Mouse (Mus musculus): ENCODE measurements around the gene Slc47a2.

Gene Slc47a2

DNA sequence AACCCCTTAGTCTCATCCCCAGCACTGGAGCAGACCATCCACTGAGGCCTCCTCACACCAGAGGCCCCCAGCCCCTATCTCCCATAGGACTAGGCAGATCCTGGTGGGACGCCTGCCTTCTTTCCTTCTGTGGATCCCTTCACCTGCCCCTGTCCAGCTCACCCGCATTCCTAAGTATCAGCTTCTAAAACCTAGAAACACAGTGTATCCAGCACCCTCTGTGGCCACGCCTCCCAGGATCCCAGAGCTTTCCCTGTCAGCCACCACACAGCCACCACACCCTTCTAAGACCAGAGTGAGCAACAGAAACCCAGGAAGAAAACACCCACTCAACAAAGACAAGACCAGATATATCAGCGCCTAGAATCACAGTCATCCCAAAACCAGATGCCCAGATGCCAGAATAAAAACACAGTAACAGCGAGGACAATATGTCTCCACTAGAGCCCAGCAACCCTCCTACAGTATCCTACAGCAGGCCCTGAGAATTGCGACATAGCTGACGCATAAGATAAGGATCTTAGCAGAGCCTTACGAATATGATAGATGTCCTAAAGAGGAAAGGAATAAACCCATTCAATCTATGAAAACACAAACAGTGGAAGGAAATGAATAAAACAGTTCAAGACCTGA, 64.1 kb downstream of the Slc47a2 start:
- DNase-seq: no peak

DNA sequence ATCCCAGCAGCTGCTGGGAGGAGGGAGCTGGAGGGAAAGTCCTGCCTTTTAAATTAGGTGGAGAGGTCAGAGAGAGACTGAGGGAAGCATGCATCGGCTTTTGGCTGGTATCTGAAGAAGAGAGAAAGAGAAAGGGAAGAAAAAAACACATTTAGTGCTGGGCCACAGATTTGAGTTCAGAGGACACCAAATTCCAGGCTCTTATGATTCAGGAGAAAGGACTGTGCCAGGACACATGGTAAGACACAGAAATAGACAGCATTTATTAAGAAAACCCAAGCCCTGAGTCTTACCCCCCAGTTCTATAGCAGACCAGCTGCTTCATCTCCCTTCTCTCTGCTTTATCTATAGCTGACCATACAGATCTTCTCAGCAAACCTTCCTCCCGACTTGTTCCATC, 64.7 kb downstream of the Slc47a2 start:
- DNase-seq: no peak

DNA sequence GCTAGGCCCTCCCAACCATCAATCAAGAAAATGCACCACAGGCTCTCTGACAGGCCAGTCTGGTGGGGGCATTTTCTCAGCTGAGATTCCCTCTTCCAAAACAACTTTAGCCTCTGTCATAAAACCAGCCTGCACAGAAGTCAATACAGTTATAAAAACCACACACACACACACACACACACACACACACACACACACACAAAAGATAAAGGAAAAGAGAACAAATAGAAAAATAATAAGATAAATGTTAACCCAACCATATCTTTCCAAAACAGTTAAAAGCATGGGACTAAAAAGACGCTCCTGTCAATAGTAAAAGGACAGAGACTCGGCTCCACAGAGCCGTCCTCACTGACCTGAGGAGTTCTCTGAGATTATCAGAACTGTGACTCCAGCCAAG, 66.2 kb downstream of the Slc47a2 start:
- no peak for DNase-seq

DNA sequence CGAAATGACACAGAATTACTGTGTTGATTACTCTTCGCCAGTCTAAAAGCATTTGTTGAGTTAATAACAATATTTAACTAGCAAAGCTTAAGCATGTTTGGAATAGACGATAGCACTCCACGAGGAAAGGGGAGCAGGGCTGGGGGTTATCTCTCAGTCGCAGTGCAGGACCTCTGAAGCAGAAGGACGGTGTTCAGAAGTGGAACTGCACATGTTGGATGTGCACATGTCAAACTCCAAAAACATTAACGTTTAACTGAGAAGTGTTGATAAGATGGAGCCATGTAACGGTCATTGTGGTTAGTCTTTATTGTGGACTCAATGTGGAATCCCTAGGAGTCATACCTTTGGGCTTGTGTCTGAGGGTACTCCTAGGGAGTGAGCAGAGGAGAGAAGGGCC, 67.6 kb downstream of the Slc47a2 start:
- no peak for DNase-seq

DNA sequence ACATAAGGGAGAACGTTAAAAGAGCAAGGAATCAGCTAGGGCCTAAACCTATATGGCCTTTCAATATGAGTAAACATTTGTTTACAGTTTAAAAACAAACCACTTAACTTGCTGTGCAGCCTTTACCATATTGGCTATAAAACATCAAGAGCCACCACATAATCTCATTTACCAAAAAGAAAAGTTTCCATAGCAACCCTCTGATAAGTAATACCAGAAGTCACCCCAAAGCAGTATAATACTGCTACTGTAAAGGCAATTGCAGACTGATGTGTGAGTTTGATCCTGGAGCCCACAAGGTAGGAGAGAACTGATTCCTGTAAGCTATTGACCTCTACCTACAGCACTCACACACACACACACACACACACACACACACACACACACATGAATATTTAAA, 68.2 kb downstream of the Slc47a2 start:
- DNase-seq: no peak

DNA sequence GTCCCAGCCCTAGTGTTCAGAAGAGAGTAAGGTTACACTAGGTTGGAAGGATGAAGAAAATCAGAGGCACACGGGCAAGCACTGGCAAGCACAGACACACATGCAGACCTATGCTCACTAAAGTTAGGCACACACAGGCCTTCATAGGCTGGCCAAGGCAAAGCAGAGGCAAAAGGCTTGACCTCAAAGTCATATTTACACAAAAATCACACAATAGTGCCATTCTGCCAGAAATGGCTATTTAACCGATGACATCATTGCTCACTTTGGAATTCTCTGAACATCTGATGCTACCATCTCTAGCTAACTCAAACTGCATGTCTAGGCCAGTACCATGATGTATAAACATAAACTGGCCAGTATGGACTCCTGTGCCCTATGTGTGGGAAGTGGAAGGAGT, 68.7 kb downstream of the Slc47a2 start:
- no peak for DNase-seq

DNA sequence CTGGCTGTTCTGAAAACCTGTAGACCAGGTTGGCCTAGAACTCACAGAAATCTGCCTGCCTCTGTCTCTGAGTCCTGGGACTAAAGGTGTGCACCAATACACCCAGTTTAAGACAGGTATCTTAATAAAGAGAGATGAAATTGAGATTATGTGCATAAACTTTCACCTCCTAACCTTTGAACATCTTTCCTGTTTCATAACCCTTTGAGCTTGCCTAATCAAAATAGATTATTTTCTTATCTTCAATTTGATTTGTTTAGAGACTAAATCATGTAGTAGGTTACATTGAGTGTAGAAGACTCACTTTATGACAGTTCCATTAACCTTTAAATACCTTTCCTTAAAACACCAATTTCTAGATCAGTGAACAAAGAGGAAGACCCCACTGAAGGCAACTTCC, 71.0 kb downstream of the Slc47a2 start:
- no peak for DNase-seq

DNA sequence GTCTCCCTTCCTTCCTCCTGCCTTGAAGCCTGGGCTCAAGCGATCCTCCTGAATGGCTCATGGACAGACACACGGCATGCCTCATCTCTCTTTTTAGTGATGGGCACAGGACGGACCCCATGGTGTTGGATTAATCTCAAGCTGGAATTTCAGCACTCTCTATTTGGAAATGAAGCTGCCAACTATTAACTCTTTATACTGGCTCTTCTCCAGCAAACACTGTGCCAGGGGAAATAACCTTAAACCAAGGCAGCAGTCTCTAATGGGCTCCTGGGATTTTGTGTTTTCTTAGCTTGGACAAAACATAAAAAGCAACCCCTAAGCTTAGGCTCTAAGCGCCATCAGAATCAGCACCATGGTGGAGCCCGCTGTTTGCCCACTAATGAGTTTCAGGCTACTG, 72.3 kb downstream of the Slc47a2 start:
- no peak for DNase-seq

DNA sequence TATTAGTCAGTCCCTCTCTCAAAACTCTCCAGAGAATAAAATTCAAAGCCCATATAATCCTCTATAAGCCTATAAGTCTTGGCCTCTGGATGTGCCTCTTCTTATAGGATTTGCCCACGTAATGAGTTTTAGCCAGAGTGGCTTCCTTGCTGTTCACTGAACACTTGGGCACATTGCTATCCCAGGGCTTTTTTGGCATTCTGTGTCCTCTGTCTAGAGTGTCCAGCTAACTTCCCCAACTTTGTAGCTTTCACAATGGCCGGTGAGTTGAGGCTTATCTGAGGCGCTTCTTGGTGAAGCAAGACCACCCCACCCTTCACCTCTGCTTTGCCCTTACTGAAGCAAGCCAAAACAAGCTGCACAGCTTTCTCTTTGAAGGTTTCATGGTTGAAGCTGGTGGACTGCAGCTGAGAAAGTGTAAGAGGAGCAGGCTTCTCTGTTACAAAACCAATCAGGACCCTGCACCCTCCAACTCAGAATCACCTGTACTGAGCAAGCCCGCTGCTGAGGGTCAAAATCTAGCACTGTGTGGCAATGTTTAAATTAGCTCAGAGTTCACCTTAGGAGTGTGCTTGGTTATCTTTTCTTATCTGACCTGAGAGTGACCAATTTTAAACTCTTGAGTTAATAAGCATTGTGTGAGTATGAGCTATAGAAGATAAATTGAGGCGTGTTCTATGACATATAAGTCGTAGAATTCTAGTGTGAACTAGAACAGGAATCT, 73.9 kb downstream of the Slc47a2 start:
- DNase-seq: no peak

DNA sequence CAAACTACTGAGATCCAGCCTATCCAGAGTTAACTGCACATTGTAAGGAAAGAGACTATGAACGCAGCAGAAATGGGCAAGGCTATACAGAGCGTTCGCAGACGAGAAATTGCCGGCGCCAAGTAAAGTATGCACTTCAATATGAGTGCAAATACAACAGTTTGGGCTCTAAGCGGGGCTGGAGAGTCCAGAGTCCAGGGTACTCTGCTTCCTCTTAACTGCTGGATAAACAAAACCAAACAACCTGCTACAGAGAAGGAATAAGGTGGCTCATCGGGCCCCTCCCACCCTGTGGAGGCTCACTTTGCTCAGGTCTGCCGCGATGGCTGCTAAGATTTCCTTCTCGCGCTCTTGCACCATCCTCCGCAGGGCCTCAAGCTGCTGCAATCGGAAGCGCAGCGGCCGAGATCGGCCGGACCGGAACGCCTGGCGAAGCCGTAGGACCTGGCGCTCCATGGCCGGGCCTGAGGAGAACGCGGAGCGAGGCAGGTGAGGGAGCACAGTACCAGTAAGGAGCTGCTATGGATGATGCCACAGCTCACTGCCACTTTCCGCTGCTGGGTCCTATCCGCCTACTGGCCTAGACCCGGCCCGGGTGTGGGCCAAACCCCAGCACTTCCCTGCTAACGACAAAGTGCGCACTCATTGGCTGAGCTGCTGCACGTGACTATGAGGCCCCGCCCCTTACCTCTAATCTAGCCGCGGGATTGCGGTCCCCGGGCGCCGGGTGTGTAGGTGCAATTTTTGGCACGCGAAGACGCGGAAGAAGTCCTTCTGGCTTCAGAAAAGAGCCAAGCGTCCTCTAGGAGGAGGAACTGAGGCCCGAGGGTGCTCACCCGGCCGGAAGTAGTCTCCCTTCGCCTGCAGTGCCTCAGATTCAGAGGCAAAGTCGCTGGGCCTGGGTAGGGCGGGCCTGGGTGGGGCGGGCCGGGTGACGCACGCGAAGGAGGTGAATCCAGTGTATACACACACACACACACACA, 75.8 kb downstream of the Slc47a2 start, which contains the start of gene Aldh3a2:
TSS of gene Aldh3a2 (minus strand) at position 914 of the 983 bp plus-strand sequence.
- DNase-seq: peak; percentile 97 to 98

DNA sequence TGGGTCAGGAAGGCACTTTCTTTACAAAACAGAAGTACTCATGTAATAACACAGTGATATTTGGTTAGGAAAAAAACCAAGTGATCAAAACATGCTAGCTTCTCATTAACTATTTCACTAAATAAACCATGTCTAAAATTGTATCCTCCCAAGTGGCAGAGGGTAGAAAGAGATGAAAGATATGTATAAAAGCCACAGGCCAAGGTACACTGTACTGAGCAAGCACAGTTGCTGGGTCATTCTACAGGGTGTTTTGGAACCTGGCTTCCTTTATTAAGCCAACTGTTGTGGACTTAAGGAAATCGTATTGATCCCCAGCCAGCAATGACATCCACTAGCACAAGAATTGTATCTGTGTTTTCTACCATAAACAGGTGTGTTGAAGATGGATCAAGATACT, 78.8 kb downstream of the Slc47a2 start:
- DNase-seq: no peak

DNA sequence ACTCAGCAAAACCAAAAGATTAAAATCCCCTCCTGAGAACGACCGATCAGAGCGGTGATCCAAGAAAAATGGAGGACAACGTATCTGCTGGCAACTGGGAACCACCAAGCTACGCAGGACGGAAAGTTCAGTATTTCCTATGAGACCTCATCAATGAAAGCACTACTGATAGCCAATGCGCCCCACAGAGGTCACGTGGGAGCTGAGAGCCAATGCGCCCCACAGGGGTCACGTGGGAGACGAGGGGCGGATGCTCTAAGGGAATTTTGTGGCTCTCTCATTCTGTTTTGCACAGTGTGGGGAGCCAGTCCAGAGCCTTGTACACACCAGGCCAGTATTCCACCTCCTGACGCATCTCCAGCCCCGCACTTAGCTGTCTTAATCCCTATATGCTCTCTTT, 80.1 kb downstream of the Slc47a2 start:
- no peak for DNase-seq

DNA sequence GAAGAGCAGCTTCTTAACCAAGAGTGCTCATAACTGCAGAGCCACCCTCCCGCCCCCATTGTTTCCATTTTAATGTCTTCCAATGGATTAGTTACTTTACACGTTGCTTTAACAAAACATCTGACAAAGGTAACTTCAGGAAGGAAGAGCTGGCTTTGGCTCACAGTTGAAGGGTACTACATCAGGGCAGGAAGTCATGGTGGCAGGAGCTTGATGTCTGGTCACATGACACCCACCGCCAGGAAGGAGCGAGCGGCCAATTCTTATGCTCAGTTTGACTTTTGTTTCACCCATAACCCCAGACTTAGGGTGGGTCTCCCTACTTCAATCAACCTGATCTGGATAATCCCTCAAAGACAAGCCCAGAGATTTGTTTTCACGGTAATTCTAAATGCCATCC, 83.6 kb downstream of the Slc47a2 start:
- no peak for DNase-seq

DNA sequence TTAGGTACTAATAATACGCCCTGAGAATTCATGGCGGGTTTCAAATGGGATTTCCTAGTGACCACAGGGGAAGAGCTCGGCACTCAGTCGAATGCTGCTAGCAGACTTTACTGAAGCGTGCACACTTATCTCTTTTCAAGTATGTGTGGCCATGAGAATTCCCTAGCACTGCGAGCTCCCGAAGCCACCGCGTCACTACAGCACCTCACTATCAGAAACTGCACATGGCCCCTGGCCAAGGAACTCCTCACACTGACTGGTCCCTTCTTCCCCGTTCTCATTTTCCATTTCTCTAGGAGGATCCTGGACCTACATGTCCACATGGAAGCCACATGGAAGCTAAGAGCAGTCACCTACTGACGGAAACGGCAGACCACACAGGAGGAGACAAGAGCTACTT, 89.9 kb downstream of the Slc47a2 start:
- DNase-seq: no peak

DNA sequence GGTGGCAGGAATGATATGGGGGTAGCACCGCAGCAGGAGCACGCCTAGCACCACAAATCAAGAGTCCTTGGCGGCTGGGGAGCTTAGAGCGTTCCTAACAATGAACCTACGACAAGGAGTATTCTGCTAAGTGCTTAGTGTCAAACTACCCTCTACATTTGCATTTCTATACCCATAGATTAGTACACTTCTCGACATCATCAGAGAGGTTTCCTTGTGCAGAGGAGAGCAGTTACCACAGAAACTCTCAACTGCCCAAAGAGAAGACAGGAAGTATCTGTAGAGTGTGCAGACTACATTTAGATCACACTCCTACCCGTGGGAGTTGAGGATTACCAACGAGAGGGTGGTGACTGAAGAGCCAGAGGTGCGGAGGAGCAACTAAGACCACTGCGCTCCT, 90.9 kb downstream of the Slc47a2 start:
- no peak for DNase-seq
